Mouse (Mus musculus) testis, adult 2 months (tissue): Measurements from ENCODE around the gene Ap2a2.
"Not testable (repeated sequence)": the region's sequence is repeated elsewhere in the genome, so short reads cannot be mapped to it uniquely, and the experiment has no call there.

Source experiments
- CTCF ChIP-seq: fragments of 200-500 bp; IDR thresholded peaks from 2 replicates; pipeline ENCODE4 v1.5.1; 2012; ENCODE audit warnings: low read depth, mild to moderate bottlenecking, inconsistent platforms, low read length, moderate library complexity; ENCODE audit not compliant: control insufficient read depth, insufficient read depth, insufficient replicate concordance
- POLR2A ChIP-seq: fragments of 200-500 bp; IDR thresholded peaks from 2 replicates; pipeline ENCODE4 v1.6.1; 2012; ENCODE audit warnings: low read depth, mild to moderate bottlenecking, inconsistent platforms, low read length, moderate library complexity; ENCODE audit not compliant: control insufficient read depth

GRCm38 (mm10) chr7:141669097-141669496 is 107.1 kb downstream of the Ap2a2 start:
- not testable (repeated sequence) for TF ChIP-seq CTCF, POLR2A
